Mouse (Mus musculus) retina, postnatal 7 days (tissue): Measurements from ENCODE around the gene Stat3.

ENCODE experiments used
- DNase-seq: peaks from one replicate; pipeline ENCODE4 v3.0.0-alpha.2; 2012; ENCODE audit warnings: low read depth, low spot score

Gene Stat3

DNA sequence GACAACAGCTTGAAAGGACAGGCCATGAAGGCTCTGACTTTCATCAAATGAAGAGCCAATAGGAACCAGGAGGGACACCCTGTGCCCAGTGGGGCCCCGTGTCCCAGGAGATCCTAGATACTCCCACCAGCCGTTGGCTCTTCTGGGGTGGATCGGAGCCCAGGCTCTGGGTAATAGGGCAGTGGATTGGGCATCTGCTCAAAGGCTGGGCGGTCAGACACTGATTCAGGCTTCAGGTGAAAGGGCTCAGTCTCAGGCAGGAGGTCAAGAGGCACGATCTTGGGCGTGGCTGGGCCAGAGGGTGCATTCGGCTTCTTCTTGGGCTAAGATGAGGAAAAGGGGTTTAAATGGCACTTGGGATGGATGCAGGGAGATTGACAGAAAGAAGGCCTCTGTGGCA lies 24.8 kb upstream of the Stat3 start:
- DNase-seq: no peak

- no peak for DNase-seq
Observed at GRCm38 (mm10) chr11:100963647-100964046, 24.3 kb upstream of the Stat3 start.

DNA sequence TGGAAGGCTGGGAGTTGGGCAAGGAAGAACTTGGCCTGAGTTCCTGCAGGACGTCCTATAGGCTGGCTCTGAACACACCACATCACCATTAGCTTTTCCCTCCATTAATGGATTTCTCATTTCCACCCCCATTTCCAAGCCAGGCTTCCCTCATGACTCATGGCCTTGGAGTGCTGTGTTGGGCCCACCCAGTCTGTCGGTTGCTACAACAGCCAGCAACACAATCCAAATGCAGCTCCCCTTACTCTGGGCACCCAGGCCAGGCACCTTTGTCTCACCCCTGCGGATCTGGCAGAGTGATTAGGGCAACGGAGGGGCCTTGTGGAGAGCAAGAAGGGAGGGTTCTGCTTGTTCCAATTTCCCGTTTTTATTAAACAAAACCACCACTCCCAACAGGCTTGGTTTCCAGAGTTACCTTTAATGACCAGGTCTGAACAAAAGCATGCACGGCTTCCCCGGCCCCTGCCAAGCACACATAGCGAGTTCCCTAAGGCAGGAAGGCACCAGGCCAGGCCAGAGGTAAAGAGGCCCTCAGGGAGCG lies 23.1 kb upstream of the Stat3 start:
- no peak for DNase-seq

GRCm38 (mm10) chr11:100960540-100960939 lies 21.2 kb upstream of the Stat3 start:
- DNase-seq: no peak

GRCm38 (mm10) chr11:100959826-100960225 lies 20.5 kb upstream of the Stat3 start:
- no peak for DNase-seq

DNA sequence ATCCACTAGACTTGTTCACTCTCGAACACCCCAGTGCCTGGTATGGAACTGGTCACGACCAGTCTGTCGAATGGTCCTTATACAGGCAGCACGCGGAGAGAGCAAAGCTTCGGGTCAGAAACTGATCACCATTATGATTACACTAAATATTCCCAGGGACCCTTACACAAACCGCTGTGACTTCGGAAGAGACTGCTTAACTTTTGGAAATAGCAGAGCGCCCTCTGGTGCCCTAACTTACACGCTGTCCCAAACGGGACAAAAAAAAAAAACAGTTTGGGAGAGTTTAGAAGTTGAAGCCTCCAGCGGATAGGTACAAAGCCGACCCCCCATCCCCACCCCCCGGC lies 20.1 kb upstream of the Stat3 start:
- no peak for DNase-seq

DNA sequence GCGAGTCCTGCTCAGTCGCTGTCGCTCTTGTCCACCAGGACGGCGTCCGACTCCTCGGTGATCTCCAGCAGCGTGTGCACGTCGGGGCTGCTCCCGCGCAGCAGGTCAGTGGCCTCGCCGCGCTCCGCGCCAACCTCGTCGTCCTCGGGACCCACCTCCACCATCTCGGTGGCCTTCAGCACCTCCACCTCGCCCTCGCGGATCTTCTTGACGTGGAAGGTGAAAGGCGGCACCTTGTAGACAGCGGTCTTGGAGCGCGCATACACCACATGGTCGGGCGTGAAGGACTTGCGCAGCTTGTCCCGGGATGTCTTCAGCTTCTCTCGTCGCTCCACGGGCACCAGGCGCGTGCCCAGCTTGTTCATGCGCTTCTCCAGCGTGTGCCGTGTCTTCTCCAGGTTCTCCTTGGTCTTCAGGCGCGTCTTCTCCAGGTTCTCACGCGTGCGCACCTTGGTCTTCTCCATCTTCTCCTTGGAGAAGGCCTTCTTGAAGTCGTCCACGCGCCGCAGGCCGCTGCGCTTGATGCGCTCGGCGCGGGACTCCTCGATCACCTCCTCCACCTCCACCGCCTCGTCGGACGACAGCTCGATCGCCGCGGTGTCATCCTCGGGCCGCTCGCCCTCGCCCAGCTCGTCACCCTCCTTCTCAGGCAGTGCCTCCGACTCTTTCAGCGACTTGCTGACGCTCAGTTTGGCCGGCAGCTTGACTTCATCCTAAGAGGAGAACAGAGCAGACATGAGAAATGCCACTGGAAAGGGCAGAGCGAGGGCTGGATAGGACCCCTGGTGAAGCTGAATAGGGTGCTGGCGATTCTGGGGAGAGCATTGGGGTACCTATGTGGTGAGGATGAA lies 19.5 kb upstream of the Stat3 start:
- DNase-seq: no peak

- DNase-seq: no peak
Observed at GRCm38 (mm10) chr11:100957915-100958469, 18.7 kb upstream of the Stat3 start.

DNA sequence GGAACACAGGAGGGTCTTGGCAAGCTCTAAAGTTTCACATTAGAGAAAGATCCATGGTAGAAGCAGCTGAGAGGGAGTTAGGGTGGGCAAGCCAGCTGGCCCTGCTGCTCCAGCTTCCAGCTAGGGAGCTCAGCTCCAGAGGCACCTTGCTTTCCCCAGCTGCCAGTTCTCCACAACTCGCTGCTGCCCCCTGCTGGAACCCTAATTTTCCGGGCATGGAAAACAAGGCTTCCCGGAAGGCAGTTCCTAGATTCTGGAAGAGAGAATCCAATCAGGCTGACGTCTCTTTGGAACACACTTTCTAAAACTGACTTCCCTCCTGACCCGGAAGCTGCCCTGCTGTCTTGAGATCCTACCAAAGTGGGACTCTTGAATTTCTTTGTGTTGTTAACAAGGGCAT lies 17.9 kb upstream of the Stat3 start:
- DNase-seq: peak; percentile 86

DNA sequence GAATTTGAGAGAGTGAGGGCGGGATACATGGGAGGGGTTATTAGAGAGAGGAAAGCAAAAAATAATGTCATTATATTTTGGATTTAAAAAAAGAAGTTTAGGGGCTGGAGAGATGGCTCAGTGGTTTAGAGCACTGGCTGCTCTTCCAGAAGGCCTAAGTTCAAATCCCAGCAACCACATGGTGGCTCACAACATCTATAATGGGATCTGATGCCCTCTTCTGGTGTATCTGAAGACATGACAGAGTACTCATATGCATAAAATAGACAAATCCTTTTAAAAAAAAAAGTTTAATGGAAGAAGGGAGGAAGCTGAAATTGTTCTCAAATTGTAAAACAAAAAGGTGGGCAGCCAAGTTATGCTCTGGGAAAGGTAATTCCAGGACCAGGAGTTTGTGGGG lies 10.2 kb upstream of the Stat3 start:
- no peak for DNase-seq

DNA sequence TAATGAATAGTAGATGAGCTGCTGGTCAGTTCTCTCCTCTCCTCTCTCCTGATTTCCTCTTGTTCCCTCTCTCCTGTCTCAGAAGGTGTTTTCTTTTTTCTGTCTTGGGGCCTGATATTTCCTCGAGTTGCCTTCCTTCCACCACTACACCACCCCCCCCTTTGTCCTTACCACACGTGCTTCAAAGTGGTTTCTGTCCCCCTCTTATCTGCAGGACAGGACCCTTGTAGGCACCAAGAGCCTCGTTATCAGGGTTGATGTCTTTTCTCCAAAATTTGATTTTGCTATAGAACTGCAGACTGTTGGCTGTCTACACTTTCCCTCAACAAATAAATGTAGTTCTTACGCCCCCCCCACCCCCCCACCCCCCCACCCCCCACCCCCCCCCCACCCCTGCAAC lies 9.0 kb upstream of the Stat3 start:
- no peak for DNase-seq

GRCm38 (mm10) chr11:100947548-100947947 lies 8.2 kb upstream of the Stat3 start:
- no peak for DNase-seq

DNA sequence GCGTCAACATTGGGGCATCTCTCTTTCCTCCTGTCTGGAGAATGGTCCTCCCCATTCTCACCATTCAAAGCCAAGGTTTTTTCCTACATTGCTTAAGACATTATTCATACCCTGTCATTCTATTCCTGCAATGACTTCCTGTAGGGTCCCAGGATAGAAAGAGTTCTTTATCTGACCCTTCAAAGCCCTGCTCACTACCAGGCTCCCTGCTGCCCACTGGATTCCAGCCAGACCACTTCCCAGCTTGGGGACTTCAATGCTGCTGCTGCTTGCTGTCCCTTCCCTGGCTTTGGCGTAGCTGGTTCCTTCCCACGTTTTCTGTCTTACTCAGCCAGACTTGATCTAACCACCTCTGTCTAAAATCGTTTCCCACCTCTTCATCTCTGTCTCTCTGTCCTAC lies 7.5 kb upstream of the Stat3 start:
- no peak for DNase-seq

DNA sequence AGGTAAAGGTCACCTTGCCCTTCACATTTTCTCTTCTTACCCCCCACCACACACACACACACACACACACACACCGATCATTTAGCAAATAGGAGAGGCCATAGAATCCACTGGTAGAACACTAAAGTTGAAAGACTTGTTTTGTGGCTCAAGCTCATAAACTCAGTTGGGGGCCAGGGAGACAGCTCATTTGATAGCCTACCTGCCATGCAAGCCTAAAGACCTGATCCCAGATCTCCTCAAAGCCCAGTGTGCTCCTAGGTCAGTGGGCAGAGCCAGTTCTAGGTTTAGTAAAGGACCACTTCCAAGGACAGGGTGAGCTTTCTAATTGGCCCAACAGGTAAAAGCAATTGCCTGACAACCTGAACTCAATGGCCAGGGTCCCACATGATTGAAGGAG lies 3.0 kb upstream of the Stat3 start:
- no peak for DNase-seq

DNA sequence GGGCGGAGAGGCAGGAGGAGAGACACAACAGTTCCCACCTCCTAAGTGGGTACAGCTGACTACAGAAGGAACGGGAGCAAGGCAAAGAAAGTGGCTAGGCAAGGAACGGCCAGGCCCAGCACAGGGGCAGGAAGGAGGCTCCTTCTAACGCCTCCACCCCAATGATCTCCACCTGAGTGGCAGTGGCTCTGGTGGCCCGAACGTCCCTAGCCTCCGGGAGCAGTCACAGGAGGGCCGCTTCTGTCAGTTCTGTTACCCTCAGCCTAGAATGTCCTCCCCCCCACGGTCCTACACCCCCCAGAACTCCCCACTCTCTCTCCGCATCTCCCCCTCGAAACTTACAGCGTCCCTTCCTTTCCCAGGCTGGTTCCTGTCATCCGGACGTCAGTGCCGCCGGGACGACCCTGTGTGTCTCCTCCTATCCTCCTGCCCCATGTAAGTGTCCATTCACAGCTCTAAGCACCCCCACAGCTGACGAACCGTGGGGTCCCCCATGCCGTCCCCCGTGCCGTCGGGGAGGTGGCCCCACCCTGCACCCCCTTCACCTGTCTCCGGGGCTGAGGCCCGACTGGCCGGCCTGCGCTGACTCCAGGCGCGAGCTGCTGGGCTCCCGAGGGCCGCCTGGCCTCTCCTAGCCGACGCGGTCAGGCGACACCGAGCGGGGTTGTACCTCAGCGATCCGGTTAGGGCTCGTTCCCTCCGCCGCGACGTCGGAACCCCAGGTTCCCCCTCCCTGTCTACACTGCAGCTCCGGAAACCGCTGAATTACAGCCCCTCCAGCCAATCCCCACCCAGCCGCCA lies 429 bp downstream of the Stat3 start:
- DNase-seq: no peak

DNA sequence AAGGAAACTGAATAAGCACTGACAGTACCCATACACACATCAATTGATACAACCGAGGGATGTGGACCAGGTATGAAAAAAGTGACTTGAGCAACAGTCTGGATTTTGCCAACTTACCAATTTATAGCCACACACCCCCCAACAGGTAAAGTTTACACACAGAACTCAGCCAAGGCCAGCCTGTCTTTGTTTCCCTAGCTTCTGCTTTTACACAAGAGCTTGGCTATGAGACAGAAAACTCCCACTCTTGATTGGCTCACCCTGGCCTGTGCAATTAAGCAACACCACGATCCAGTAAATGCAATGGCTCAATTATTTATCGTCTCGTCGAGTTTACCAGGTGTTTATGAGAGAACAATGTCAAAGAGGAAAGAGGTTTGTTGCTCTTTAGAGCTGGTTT lies 1.2 kb downstream of the Stat3 start:
- no peak for DNase-seq

- no peak for DNase-seq
Observed at GRCm38 (mm10) chr11:100937295-100937694, 2.0 kb downstream of the Stat3 start.

DNA sequence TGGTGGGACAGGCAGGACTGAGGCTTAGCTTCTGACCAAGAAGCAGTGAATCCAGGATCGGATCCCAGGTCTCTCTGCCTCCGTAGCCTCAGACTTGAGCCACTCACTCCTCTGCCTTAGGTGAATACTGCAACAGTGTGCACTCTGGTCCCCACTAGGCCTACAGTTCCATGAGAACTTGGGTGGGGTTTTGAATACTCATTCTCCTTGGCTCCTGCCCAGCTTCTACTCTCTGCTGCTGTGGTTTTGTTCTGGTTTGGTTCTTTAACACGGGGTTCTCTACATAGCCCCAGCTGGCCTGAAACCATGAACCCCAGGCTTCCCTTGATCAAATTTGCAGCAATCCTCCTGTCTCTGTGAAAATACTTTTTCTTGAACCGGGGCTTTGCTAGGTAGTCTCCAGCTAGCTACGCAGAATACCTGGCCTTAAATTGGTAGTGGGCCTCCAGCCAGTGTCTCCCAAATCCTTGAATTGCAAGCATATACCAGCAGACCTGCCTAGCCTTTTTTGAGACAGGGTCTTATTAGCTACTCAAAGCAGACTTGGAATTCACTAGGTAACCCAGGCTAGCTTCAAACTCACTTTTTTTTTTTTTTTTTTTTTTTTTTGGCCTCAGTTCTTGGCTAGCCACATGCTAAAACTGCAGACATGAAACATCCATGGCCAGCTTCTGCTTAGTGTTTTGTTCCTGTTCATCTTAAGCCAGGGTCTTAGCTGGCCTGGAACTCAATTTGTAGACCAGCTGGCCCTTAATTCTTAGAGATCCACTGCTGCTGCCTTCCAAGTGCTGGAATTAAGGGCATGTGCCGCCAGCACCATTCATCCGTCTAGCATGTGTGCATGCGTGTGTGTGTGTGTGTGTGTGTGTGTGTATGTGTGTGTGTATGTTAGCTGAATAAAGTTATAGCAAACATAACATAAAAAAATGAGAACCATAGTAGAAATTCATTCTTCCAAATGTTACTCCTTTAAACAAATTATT lies 3.7 kb downstream of the Stat3 start:
- DNase-seq: peak; percentile 13

- DNase-seq: no peak
Observed at GRCm38 (mm10) chr11:100931254-100931921, 8.0 kb downstream of the Stat3 start.

GRCm38 (mm10) chr11:100930611-100931010 lies 8.7 kb downstream of the Stat3 start:
- no peak for DNase-seq

DNA sequence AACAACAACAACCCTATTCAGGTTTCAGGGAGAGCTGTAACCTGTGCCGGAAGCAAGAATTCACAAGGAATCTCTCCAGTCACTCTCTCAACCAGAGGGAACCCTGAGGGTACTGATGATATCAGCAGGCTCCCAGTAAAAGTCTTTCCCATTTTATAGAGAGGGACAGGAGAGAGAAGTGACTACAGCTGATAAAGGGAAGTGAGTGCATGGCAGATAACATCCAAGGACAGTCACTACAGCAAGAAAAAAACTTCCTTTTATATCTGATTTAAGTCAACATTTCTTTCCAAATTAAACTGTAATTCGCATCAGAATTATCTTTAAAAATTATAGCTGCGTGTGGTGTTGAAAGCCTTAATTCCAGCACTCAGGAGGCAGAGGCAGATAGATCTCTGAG lies 12.0 kb downstream of the Stat3 start:
- DNase-seq: no peak
